Mouse (Mus musculus): ENCODE measurements around the gene Gm6377. TPM values are rescaled to one million over a fixed set of nuclear protein-coding genes. Genes with fewer than 3 reads are reported as not detected.

The Gm6377 gene
- polyA plus RNA-seq (2015; fragmentation: Nextera tagmentation; extraction: Ambion mirVana), result 0.06 and 0.08 TPM in 2 replicates

DNA sequence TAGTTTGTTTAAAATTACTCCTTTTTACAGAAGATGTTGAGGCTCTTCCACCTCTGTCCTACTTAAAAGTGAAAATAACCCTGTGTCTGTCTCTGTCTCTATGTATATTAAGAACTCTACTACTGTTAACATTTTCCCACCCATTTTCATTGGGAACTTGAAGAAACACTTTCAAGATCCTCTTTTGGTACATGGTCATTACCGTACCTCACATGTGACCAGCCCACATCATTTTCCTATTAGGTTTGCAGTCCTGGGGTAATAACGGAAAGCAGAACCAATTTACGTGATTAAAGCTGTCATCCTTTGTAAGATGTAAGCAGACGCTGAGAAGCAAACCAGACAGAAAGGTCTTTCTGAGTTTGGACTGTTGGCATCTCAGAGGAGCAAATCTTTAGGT, at the start of gene Gm6377:
TSS of gene Gm6377 (plus strand) at position 289 of the 400 bp plus-strand sequence.
- no peak within 1 kb of the TSS for H3K4me3 ChIP-seq
- H3K4me1 ChIP-seq (replicated peaks), result no peaks in the 10 kb centered on the region
- 78% methylated on average over 4 of the region's 4 CpGs for WGBS
- ATAC-seq (ENCODE audit: low FRiP score), result no peak
- H3K27ac ChIP-seq, result no peak within 1 kb of the TSS
- no peaks in the 10 kb centered on the region for H3K27me3 ChIP-seq
- no peaks in the 10 kb centered on the region for H3K36me3 ChIP-seq
- no peaks in the 10 kb centered on the region for H3K9me3 ChIP-seq
- H3K9ac ChIP-seq, result no peak within 1 kb of the TSS
- H3K4me2 ChIP-seq, result no peak within 1 kb of the TSS

DNA sequence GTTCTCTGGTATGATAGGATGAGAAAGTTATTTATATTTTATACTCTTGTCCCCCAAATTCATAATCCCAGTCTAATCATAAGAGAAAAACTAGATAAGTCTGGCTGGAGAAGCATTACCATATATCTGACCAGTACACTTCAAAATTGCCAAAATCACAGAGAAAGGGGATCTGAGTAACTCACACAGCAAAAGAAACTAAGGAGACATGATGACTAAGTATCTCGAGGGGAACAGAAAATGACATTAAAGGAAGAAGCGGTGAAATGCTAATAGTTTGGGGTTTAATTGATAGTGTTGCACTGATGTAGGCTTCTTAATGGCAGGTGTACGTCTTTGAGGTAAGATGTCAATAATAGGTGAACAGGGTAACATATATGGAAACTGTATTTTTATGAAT, 49.4 kb upstream of the Gm6377 start:
- 85% methylated on average over 3 of the region's 3 CpGs for WGBS
- no peaks in the 10 kb centered on the region for H3K4me1 ChIP-seq (replicated peaks)
- no peak overlapping the region for H3K4me2 ChIP-seq
- no peaks in the 10 kb centered on the region for H3K27me3 ChIP-seq
- H3K9me3 ChIP-seq, result no peaks in the 10 kb centered on the region
- no peak overlapping the region for H3K27ac ChIP-seq
- no peak overlapping the region for H3K4me3 ChIP-seq
- no peak overlapping the region for H3K9ac ChIP-seq
- no peak for ATAC-seq (ENCODE audit: low FRiP score)
- no peaks in the 10 kb centered on the region for H3K36me3 ChIP-seq

DNA sequence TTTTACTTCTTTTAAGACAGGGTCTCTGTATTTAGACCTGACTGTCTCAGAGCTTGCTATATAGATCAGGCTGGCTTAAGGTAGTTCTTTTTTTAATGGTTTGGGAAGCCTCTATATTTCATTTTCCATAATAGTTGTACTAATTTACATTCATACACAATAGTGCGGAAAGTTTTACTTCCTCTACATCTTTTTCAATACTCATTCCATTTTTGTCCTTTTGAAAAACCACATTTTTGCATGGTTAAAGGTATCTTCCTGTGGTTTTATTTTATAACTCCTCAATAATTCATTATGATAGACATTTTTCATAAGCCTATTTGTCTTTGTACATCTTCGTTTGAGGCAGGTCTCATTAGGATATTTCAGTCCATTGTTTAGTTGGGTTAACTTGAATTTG, 45.3 kb upstream of the Gm6377 start:
- Histone ChIP-seq H3K4me1 (replicated peaks) (no peaks in the 10 kb centered on the region), H3K9me3 (no peaks in the 10 kb centered on the region), H3K4me3 (no peak overlapping the region), H3K27ac (no peak overlapping the region), H3K9ac (no peak overlapping the region), H3K36me3 (no peaks in the 10 kb centered on the region), H3K4me2 (no peak overlapping the region), H3K27me3 (no peaks in the 10 kb centered on the region)
- ATAC-seq (ENCODE audit: low FRiP score), result no peak
- 89% methylated on average over 2 of the region's 2 CpGs for WGBS

DNA sequence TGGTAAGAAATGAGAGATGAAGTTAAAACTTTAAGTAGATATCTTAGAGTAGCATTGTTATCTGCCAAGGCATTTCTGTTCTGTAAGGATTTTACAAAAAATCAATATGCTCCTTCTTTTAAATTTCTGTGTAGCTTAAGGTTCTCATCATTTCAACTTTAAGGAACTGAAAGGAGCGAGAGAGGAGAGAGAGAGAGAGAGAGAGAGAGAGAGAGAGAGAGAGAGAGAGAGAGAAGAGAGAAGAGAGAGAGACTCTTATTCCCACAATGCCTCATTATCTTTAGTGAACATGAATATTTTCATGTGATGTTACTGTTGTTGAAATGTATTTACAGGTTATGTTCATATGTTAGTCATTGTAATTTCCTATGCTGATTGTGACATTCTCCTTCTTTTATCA, 36.2 kb upstream of the Gm6377 start:
- no peaks in the 10 kb centered on the region for H3K36me3 ChIP-seq
- H3K9me3 ChIP-seq, result no peaks in the 10 kb centered on the region
- H3K9ac ChIP-seq, result no peak overlapping the region
- no peak for ATAC-seq (ENCODE audit: low FRiP score)
- no peak overlapping the region for H3K4me2 ChIP-seq
- no peaks in the 10 kb centered on the region for H3K4me1 ChIP-seq (replicated peaks)
- no peak overlapping the region for H3K27ac ChIP-seq
- WGBS, result 86% methylated on average over 1 of the region's 1 CpGs
- H3K27me3 ChIP-seq, result no peaks in the 10 kb centered on the region
- no peak overlapping the region for H3K4me3 ChIP-seq

DNA sequence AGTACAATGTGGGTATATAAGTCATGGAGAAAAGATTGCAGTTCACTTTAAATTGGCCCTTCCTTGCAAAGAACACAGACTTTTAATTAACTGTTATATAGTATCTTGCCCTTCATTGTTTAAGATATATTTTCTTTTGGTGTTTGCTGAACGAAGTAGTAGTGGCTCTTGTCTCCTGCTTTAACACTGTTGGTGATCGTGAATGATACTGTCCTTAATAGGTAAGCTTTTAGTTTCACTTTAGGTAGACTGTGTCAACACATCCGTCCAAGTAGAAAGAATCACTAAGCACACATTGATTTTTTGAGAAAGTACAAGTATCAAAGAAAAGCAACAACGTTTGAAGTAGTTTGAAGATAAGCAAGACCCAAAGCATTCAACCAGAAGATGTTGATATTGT, 35.7 kb upstream of the Gm6377 start:
- H3K4me1 ChIP-seq (replicated peaks), result no peaks in the 10 kb centered on the region
- H3K27ac ChIP-seq, result no peak overlapping the region
- no peaks in the 10 kb centered on the region for H3K9me3 ChIP-seq
- no peak overlapping the region for H3K9ac ChIP-seq
- H3K27me3 ChIP-seq, result no peaks in the 10 kb centered on the region
- no peak for ATAC-seq (ENCODE audit: low FRiP score)
- no peak overlapping the region for H3K4me3 ChIP-seq
- no peak overlapping the region for H3K4me2 ChIP-seq
- 80% methylated on average over 4 of the region's 4 CpGs for WGBS
- H3K36me3 ChIP-seq, result no peaks in the 10 kb centered on the region

DNA sequence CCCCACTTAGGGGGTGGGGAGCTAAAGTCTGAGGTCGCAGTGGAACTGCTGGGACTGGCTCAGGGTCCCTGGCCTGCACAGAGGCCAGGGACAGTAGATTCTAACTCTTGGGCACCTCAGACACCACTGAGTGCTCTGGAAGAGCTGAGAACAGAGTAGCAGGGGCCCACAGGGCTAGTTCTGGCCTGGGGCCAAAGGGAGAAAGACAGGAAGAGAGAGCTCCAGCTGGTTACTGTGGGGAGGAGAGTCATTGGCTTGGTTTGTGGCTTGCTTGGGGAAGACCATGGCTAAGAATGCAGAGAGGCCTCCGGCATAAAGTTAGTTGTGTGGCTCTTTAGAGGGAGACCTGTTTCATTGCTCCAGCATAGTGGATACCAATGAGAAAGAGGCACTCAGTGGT, 21.5 kb upstream of the Gm6377 start:
- no peak overlapping the region for H3K4me2 ChIP-seq
- H3K27me3 ChIP-seq, result no peaks in the 10 kb centered on the region
- H3K27ac ChIP-seq, result no peak overlapping the region
- no peaks in the 10 kb centered on the region for H3K9me3 ChIP-seq
- 89% methylated on average over 2 of the region's 2 CpGs for WGBS
- ATAC-seq (ENCODE audit: low FRiP score), result no peak
- no peak overlapping the region for H3K4me3 ChIP-seq
- no peaks in the 10 kb centered on the region for H3K4me1 ChIP-seq (replicated peaks)
- H3K36me3 ChIP-seq, result no peaks in the 10 kb centered on the region
- H3K9ac ChIP-seq, result no peak overlapping the region

DNA sequence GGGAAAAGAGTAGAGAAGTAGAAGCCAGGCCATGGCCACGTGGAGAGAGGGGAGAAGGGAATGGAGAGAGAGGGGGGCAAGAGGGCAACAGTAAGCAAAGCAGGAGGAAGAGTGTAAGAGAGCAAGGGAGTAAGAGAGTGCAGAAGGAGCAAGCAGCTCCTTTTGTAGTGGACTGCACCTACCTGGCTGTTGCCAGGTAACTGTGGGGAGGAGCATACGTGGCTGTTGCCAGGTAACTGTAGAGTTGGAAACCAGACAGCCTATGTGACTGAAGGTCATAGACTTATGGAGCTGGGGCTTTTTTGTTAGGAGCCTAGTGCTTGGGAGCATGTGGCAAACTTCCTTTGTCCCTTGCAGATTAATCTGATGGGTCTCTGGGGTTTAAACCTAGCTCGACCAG, 21.1 kb upstream of the Gm6377 start:
- H3K9me3 ChIP-seq, result no peaks in the 10 kb centered on the region
- H3K27me3 ChIP-seq, result no peaks in the 10 kb centered on the region
- WGBS, result 48% methylated on average over 3 of the region's 3 CpGs
- H3K4me3 ChIP-seq, result no peak overlapping the region
- H3K27ac ChIP-seq, result no peak overlapping the region
- H3K36me3 ChIP-seq, result no peaks in the 10 kb centered on the region
- H3K4me2 ChIP-seq, result no peak overlapping the region
- no peaks in the 10 kb centered on the region for H3K4me1 ChIP-seq (replicated peaks)
- no peak for ATAC-seq (ENCODE audit: low FRiP score)
- H3K9ac ChIP-seq, result no peak overlapping the region

DNA sequence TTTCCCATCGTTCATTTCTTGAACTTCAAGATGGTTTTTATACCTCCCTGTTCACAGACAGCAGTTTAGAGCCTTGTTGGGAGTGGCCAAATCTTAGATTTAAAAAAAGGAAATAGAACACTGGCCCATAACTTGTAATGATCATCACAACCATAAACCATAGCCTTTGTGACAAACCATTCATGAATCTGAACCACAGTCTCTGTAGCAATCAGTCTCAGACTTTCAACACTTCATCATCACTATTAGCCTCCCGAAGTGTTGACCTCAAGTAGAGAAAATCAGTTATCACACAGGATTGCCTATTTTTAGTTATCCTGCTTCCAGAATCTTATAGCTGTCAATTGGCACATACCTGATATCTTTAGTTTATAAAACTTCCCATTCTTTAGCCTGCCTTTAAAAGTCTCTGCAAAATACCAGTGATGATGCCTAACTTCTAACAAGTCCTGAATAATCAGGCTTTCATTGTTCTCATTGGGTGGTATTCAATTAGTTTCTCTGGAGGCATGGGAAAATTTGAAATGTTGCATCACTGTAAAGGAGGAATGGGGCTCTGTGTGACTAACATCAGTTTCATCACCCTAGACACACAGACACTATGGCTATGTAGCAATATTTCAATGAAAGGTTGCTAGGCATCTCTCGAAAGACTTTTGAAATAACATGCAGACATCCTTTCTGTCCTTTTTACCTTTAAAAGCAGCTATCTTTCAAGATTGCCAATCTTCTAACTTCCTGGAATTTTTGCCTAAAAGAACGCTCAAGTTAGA, 11.7 kb upstream of the Gm6377 start:
- H3K36me3 ChIP-seq, result no peaks in the 10 kb centered on the region
- H3K4me2 ChIP-seq, result no peak overlapping the region
- no peaks in the 10 kb centered on the region for H3K27me3 ChIP-seq
- H3K4me3 ChIP-seq, result no peak overlapping the region
- H3K9ac ChIP-seq, result no peak overlapping the region
- no peak overlapping the region for H3K27ac ChIP-seq
- H3K4me1 ChIP-seq (replicated peaks), result no peaks in the 10 kb centered on the region
- no peak for ATAC-seq (ENCODE audit: low FRiP score)
- 91% methylated on average over 4 of the region's 4 CpGs for WGBS
- no peaks in the 10 kb centered on the region for H3K9me3 ChIP-seq

DNA sequence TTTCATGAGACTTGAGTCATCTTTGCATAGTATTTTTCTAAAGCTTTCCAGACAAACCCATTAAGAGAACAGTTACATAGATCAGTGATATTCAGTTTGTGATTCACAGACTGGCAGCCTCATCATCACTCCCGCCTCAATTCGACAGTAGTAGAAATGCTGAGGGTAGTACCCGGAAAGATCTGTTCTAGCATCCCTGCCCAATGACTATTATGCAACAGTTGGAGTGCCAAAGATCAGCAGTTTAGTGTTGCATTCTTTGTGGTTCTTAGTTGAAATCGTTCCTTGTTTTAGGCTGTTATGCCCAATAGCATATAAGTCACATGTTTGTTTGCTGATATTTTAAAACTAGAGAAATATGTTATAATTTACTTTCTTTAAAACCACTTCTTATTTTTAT, 6.9 kb upstream of the Gm6377 start:
- 92% methylated on average over 4 of the region's 4 CpGs for WGBS
- no peaks in the 10 kb centered on the region for H3K27me3 ChIP-seq
- no peaks in the 10 kb centered on the region for H3K4me1 ChIP-seq (replicated peaks)
- no peaks in the 10 kb centered on the region for H3K9me3 ChIP-seq
- no peak overlapping the region for H3K9ac ChIP-seq
- H3K27ac ChIP-seq, result no peak overlapping the region
- no peak overlapping the region for H3K4me3 ChIP-seq
- no peaks in the 10 kb centered on the region for H3K36me3 ChIP-seq
- no peak overlapping the region for H3K4me2 ChIP-seq
- no peak for ATAC-seq (ENCODE audit: low FRiP score)

DNA sequence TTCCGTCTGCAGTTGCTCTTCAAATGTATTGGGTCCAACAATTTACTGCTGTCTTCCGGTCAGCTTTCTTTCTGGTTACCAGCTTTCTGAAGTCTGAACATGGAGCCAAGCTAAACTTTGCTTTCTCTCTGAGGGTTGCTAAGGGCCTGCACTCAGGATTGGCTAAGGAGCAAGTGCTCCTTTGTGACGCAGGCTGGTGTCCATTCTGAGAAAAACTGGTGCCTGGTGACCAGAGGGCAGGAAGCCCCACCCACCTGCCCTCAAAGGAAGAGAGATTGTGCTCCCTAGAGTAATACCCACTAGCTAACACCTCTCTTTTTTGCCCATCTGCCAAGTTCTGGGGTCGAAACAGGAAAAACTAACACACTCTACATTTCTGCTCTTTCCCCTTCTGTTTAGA, 5.6 kb upstream of the Gm6377 start:
- no peak for ATAC-seq (ENCODE audit: low FRiP score)
- no peak overlapping the region for H3K4me3 ChIP-seq
- 59% methylated on average over 4 of the region's 4 CpGs for WGBS
- no peak overlapping the region for H3K9ac ChIP-seq
- no peaks in the 10 kb centered on the region for H3K27me3 ChIP-seq
- H3K36me3 ChIP-seq, result no peaks in the 10 kb centered on the region
- H3K9me3 ChIP-seq, result no peaks in the 10 kb centered on the region
- no peaks in the 10 kb centered on the region for H3K4me1 ChIP-seq (replicated peaks)
- H3K27ac ChIP-seq, result no peak overlapping the region
- no peak overlapping the region for H3K4me2 ChIP-seq

DNA sequence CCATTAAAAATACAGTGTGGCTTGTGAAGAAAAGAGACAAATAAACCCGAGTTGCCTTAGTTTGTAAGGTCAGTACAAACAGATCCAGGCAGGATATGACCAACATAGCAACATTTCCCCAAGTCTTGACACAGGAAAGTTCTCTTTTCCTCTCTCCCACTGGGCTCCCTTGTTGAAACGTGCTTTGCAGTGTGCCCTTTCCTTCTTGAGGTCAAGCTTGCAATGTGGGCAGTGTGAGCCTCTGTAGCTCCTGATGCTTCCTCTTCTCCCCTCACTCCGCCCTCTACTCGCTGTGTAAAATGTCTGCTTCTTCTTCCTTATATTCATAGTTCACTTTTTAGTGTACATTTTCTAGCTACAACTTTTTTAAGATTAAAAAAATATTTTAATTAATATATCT, 5.1 kb upstream of the Gm6377 start:
- no peak overlapping the region for H3K4me3 ChIP-seq
- no peaks in the 10 kb centered on the region for H3K27me3 ChIP-seq
- no peaks in the 10 kb centered on the region for H3K4me1 ChIP-seq (replicated peaks)
- no peak overlapping the region for H3K9ac ChIP-seq
- WGBS, result 61% methylated on average over 4 of the region's 4 CpGs
- H3K4me2 ChIP-seq, result no peak overlapping the region
- no peaks in the 10 kb centered on the region for H3K9me3 ChIP-seq
- H3K27ac ChIP-seq, result no peak overlapping the region
- ATAC-seq (ENCODE audit: low FRiP score), result no peak
- H3K36me3 ChIP-seq, result no peaks in the 10 kb centered on the region

DNA sequence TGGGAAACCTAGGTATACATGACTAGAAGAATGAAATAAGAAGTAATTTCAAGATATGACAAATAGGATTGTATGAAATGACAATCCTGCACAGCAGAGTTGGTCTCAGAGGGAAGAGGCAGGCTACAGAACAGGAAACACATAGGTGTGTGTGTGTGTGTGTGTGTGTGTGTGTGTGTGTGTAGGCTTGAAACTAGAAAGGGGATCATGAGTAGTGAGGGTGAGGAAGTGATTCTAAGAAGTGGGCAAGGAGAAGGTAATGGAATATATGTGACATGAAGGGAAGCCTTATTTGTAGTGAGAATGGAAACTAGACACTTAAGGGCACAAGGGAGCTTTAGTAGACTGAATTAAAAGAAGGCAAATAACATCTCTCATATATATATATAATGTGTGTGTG, 11.3 kb downstream of the Gm6377 start:
- Histone ChIP-seq H3K9me3 (no peaks in the 10 kb centered on the region), H3K4me3 (no peak overlapping the region), H3K4me2 (no peak overlapping the region), H3K4me1 (replicated peaks) (no peaks in the 10 kb centered on the region), H3K36me3 (no peaks in the 10 kb centered on the region), H3K27me3 (no peaks in the 10 kb centered on the region), H3K9ac (no peak overlapping the region), H3K27ac (no peak overlapping the region)
- ATAC-seq (ENCODE audit: low FRiP score), result no peak

DNA sequence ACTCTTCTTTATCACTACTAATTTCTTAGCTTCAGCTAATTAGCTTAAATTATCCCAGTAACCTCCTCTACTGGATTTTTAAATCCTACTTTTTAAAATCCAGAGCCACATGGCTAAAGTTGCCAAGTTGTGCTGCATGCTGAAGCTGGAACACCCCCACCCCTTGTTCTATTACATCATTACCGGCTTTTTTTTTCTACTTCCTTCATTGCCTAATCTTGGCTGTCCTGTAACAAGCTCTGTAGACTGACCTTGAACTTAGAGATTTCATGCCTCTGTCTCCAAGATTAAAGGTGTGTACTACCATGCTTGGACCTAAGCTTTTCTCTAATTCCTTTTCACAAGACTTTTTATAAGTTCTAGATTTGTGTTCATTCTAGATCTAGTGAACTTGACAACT, 32.2 kb downstream of the Gm6377 start:
- H3K4me2 ChIP-seq, result no peak overlapping the region
- WGBS, result 100% methylated on average over 1 of the region's 1 CpGs
- no peak for ATAC-seq (ENCODE audit: low FRiP score)
- no peaks in the 10 kb centered on the region for H3K9me3 ChIP-seq
- no peak overlapping the region for H3K9ac ChIP-seq
- no peak overlapping the region for H3K4me3 ChIP-seq
- no peak overlapping the region for H3K27ac ChIP-seq
- no peaks in the 10 kb centered on the region for H3K36me3 ChIP-seq
- no peaks in the 10 kb centered on the region for H3K4me1 ChIP-seq (replicated peaks)
- no peaks in the 10 kb centered on the region for H3K27me3 ChIP-seq

Measured in hindbrain, embryonic 13.5 days (tissue).